Mouse (Mus musculus): ENCODE data around the gene Ghsr. TPM values are rescaled to one million over a fixed set of nuclear protein-coding genes. Genes with fewer than 3 reads are reported as not detected.
"Not testable (repeated sequence)": the region's sequence is repeated elsewhere in the genome, so short reads cannot be mapped to it uniquely, and the experiment has no call there.

Ghsr gene
- total RNA-seq, 2 experiments from 2014 or later = 0.20 to 0.27 TPM

DNA sequence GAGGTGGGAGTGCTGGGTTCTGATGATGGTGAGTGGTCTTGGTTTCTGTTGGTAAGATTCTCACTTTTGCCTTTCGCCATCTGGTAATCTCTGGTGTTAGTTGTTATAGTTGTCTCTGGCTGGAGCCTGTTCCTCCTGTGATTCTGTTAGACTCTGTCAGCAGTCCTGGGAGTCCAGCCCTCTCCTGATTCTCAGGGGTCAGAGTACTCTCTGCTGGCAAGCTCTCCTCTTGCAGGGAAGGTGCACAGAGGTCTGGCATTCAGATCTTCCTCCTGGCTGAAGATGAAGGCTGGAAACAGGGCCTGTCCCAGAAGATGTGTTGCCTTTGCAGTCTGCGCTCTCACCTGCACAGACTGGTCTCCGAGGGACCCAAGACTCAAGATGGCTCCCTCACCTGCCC lies 29.8 kb downstream of the Ghsr start:
- DNase-seq (ENCODE audit: low spot score in 2 of 2); intact Hi-C loops (cut with DNase I): not testable (repeated sequence)

DNA sequence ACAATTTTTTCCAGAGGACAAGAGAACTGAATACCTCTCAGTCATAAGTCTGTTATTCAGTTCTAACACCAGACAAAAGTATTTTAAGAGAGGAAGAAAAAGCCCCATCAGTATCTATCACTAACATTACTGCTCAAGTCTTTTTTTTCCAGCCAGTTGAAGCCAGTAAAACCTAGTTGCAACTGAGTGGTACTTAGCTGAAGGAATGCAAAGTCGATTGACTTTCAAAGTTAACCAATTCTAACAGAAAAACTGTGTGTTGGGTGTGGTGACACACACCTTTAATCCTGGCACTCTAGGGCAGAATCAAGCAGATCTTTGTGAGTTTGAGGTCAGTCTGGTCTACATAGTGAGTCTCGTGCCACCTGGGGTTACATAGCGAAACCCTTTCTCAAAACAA lies 35.3 kb downstream of the Ghsr start:
- intact Hi-C loops (cut with DNase I) = no loop called here
- no peak for DNase-seq (ENCODE audit: low spot score in 2 of 2)

DNA sequence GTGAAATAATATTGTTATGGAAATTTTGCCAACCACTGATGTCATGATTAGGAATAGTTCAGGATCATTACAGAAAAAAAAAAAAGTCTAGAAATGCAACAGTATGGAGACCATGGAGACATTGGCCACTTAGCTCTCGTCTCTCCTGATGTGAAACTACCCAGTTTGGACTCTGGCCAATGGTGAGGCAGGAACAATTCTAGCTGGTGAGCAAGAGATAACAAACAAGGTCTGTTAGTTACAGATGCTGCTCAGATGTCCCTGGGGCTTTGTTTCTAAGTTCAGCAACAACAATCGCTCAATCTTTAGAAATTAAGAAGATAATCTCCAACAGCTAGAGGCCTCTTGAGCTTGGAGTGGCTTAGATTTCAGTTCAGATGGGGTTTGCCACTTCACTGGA lies 37.4 kb downstream of the Ghsr start:
- intact Hi-C loops (cut with DNase I) = no loop called here

DNA sequence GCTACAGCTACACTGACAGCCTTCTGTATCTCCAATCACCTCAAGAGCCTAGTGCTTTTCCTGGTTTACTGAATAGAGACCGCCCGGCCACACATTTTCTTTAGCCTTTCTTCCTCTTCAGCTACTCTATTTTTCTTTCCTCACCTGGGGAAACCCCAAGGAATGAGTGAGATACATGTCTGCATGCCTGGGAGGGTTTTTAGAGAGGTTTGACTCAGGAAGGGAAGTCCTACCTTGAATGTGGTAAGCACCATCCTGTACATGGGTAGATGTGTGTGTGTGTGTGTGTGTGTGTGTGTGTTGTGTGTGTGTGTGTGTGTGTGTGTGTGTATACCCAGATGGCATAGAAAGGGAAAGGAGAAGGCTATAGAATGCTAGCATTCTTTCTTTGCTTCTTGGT lies 40.1 kb downstream of the Ghsr start:
- intact Hi-C loops (cut with DNase I) = no loop called here

More for the DNA sequence above, 37.4 kb downstream of the Ghsr start:
- no peak for DNase-seq (ENCODE audit: low spot score in 2 of 2)

DNA sequence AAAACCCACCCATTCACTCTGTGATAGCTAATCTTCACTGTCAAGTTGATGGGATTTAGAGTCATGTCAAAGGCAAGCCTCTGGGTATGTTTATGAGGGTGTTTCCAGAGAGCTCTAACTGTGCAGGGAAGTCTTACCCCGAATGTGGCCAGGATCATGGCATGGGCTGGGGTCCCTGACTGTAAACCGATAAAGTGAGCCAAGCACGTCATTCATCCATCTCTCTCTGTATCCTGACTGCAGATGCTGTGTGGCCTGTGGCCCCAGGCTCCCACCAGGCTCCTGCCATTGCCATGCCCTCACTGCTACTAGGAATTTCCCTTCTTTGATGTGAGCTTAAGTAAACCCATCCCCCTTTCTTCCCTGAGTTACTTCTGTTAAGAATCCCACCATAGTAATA lies 42.4 kb downstream of the Ghsr start:
- no peak for DNase-seq (ENCODE audit: low spot score in 2 of 2)
- intact Hi-C loops (cut with DNase I) = no loop called here

More for the DNA sequence above, 40.1 kb downstream of the Ghsr start:
- DNase-seq (ENCODE audit: low spot score in 2 of 2) = no peak

DNA sequence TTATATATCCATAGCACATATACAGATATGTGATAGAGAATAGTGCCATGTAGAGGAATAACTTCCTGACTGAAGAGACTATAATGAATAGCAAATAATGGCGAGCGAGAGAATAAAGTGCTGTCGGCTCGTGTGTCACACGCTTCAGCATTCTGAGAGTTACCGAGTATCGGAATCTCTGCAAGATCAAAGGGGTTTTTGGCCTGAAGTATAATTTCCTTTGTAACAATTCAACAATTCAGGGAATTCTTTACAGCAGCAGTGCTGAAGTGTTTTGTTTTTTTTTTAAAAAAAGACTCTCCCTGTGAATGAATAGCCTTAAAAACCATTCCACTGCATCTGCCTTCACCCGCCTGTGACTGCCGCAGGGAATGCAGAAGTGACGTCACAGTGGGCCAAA lies 45.6 kb downstream of the Ghsr start:
- no peak for DNase-seq (ENCODE audit: low spot score in 2 of 2)

DNA sequence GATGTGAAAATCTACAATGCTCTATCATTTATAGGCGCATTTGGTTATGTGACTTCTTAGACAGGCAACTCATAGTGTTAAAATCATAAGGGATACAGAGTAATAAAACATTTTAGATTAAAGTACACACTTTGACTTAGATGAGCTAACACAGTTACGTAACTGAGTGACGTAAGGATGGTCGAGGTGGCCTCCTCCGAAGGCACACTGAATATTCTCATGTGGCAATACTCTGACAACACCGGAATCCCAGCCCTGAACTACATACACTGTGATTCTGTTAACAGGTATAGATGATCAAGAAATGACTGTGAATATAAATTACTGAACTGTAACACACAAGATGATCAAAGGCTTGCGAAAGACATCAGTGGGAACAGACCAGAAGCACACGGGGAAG lies 47.5 kb downstream of the Ghsr start:
- intact Hi-C loops (cut with DNase I) = no loop called here
- DNase-seq (ENCODE audit: low spot score in 2 of 2) = no peak

More for the DNA sequence above, 45.6 kb downstream of the Ghsr start:
- intact Hi-C loops (cut with DNase I) = no loop called here

DNA sequence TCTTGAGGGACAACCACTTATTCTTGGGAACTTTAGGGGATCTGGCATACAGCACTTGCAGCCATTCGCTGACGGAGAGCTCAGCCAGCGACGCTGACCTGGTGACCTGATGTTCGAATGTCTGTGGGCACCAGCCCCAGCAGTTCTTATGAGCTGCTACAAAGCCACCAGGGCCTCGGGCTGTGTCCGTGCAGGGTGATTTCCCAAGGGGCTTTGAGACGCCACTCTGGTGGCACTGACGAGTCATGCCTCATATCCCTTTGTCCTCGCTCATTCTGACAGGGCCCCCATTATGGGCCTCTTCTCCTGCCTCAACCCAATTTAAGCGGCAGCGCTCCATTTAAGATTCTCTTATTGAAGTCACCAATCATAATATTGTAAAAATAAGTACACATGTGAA lies 50.8 kb downstream of the Ghsr start:
- intact Hi-C loops (cut with DNase I) = no loop called here
- DNase-seq (ENCODE audit: low spot score in 2 of 2) = no peak

DNA sequence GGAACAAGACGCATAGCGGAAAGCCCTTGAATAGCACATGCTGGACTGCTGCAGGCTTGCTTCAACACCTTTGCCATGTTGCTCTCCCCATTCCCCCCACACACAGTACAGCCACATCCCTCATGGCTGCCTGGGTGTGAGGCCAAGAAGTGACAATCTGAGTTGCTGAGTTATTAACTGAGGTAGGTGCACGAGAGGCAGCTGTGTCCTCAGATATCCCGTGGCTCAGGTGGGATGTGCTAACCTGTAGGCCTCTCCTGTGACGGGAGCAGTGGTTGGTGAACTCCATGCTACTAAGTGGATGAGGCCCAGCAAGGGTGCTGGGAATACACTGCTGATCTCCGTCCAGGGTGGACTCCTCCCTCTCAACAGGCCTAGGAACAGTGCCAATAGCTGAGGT lies 51.4 kb downstream of the Ghsr start:
- intact Hi-C loops (cut with DNase I) = no loop called here
- DNase-seq (ENCODE audit: low spot score in 2 of 2) = no peak

DNA sequence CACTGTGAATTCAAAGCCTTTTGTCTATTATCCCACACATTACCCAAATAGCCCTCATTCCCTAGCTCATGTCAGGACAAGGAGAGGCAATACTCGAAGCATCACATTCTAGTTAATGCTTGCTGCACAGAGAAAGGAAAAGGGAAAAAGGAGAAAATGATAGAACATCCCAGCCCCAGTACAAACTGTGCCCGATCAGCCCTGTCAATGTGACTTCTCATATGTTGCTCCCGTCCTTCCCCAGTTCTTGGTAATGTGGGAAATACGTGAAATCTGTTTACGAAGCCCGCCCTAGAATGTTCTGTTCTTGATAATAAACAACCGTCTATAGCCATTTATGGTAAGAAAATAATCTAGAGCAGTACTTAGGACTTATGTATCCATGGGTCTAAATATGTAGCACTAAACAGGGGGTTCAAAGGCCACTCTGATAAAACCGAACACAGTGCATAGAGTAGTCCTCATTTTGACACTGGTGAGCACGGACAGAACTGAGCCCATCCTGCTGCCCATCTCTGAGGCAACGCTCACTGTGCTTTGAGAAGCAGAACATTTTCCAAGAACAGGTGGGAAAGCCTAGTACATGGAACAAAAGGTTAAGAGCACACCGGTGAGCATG lies 53.0 kb downstream of the Ghsr start:
- no peak for DNase-seq (ENCODE audit: low spot score in 2 of 2)

DNA sequence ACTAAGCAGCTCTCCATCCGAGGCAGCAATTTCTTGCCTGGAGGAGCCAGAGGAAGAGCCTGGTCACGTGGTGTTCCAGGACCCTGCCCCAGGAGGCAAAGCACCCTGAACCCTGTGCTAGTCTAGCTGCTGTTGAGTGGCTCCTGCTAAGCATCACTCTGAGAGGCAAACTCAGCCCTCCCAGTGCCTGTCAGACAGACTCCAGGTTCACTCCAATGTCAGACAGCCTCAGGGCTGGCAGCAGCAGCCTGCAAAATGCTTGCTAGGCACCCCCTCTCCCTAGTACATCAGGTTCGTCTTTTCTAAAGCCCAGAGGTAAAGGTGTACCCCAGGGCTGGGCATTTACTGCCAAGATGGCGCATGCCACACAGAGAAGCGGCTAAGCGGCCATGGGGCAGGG lies 56.3 kb downstream of the Ghsr start:
- intact Hi-C loops (cut with DNase I) = no loop called here

More for the DNA sequence above, 53.0 kb downstream of the Ghsr start:
- intact Hi-C loops (cut with DNase I) = no loop called here

More for the DNA sequence above, 56.3 kb downstream of the Ghsr start:
- DNase-seq (ENCODE audit: low spot score in 2 of 2) = no peak

Other genes starting within 250 kb of the Ghsr start
- gene Ect2, start 217.5 kb upstream of the Ghsr start, total RNA-seq (2021) = 1 to 10 TPM; 1.1 to 1.4 TPM
- 100 to 1,000 TPM; 119 to 121 TPM for gene Nceh1, start 188.4 kb upstream of the Ghsr start, total RNA-seq (2021)
- gene Tnfsf10, start 54.3 kb upstream of the Ghsr start, total RNA-seq (2021) = 1 to 10 TPM; 1.1 to 2.2 TPM